Mouse (Mus musculus) left cerebral cortex, adult 18-20 months (tissue): Measurements from ENCODE around the gene Cmtm2b. TPM values are rescaled to one million over a fixed set of nuclear protein-coding genes. Genes with fewer than 3 reads are reported as not detected.

Experiments
- DNase-seq, 2 experiments: peaks; one replicate each; pipeline ENCODE4 v3.0.0; 2021 to 2022; ENCODE audit warnings: low spot score in 2 of 2, mixed read lengths in 1 of 2
- total RNA-seq, 2 experiments: library from RNA; stranded (reverse); gene quantifications; 2 replicates each; pipeline ENCODE4 v1.2.3; 2021

The Cmtm2b gene
- total RNA-seq, 2 experiments from 2014 or later = not detected

GRCm38 (mm10) chr8:104380269-104380668 lies 58.2 kb downstream of the Cmtm2b start:
- no peak for DNase-seq

Other genes starting within 250 kb of the Cmtm2b start
- gene Cdh5, start 220.6 kb upstream of the Cmtm2b start, total RNA-seq = 10 to 100 TPM; 10.7 to 12.4 TPM
- 10 to 100 TPM; 11.6 to 12.5 TPM for gene Bean1, start 151.8 kb upstream of the Cmtm2b start, total RNA-seq
- 10 to 100 TPM; 39.3 to 41.4 TPM for gene Tk2, start 73.7 kb upstream of the Cmtm2b start, total RNA-seq
- gene Cklf, start 71.4 kb upstream of the Cmtm2b start, total RNA-seq = 1 to 10 TPM; 5.7 to 8.5 TPM
- gene Cmtm2a, start 29.0 kb upstream of the Cmtm2b start, total RNA-seq = not detected
- not detected for gene Gm45711, start 12.1 kb upstream of the Cmtm2b start, total RNA-seq
- gene Cmtm1, start 12.1 kb upstream of the Cmtm2b start, total RNA-seq = not detected
- not detected for gene Gm11020, start 663 bp upstream of the Cmtm2b start, total RNA-seq
- gene Cmtm3, start 17.2 kb downstream of the Cmtm2b start, total RNA-seq = 10 to 100 TPM in 1 of 2 experiments, 1 to 10 TPM in 1; 8.9 to 11.6 TPM
- 10 to 100 TPM; 88.2 to 98.5 TPM for gene Cmtm4, start 73.6 kb downstream of the Cmtm2b start, total RNA-seq
- 100 to 1,000 TPM; 284 to 307 TPM for gene Dync1li2, start 120.8 kb downstream of the Cmtm2b start, total RNA-seq
- 1 to 10 TPM; 1.6 to 1.7 TPM for gene Terb1, start 187.7 kb downstream of the Cmtm2b start, total RNA-seq
- gene Nae1, start 212.4 kb downstream of the Cmtm2b start, total RNA-seq = 10 to 100 TPM; 47.7 to 55.6 TPM
- 10 to 100 TPM; 25.3 to 28.7 TPM for gene Car7, start 212.5 kb downstream of the Cmtm2b start, total RNA-seq